Mouse (Mus musculus) thymus, adult 2 months (tissue): ENCODE data around the gene Zfp956. TPM values are rescaled to one million over a fixed set of nuclear protein-coding genes. Genes with fewer than 3 reads are reported as not detected.
"Not testable (repeated sequence)": the region's sequence is repeated elsewhere in the genome, so short reads cannot be mapped to it uniquely, and the experiment has no call there.

Experiments
- DNase-seq: peaks from one replicate; pipeline ENCODE4 v3.0.0; 2021
- H3K27ac ChIP-seq: fragments of 200-500 bp; 2 replicates; pipeline ENCODE4 v1.5.1; 2012; ENCODE audit warnings: low read length, control low read depth; ENCODE audit not compliant: control insufficient read depth, insufficient read depth
- H3K27me3 ChIP-seq: fragments of 200-500 bp; 2 replicates; pipeline ENCODE4 v1.6.1; 2012; ENCODE audit warnings: mild to moderate bottlenecking, low read length, moderate library complexity, mixed read lengths; ENCODE audit not compliant: control insufficient read depth, insufficient read depth
- H3K36me3 ChIP-seq: fragments of 200-500 bp; 2 replicates; pipeline ENCODE4 v1.6.1; 2012; ENCODE audit warnings: mild to moderate bottlenecking, low read length, moderate library complexity; ENCODE audit not compliant: control insufficient read depth, insufficient read depth
- H3K4me1 ChIP-seq: fragments of 200-500 bp; replicated peaks from 2 replicates; pipeline ENCODE4 v1.6.1; 2012; ENCODE audit warnings: low read length; ENCODE audit not compliant: control insufficient read depth, insufficient read depth
- H3K4me3 ChIP-seq: fragments of 200-500 bp; 2 replicates; pipeline ENCODE4 v1.5.1; 2012; ENCODE audit warnings: mild to moderate bottlenecking, low read length, control low read depth, moderate library complexity; ENCODE audit not compliant: control insufficient read depth, insufficient read depth
- CTCF ChIP-seq: fragments of 200-500 bp; IDR thresholded peaks from 2 replicates; pipeline ENCODE4 v1.5.1; 2012; ENCODE audit warnings: mild to moderate bottlenecking, control low read depth, low read length, moderate library complexity, borderline replicate concordance; ENCODE audit not compliant: control insufficient read depth, poor library complexity, insufficient read depth; ENCODE audit errors: extremely low read depth
- POLR2A ChIP-seq: fragments of 200-500 bp; IDR thresholded peaks from 2 replicates; pipeline ENCODE4 v1.6.1; 2012; ENCODE audit warnings: mild to moderate bottlenecking, low read length, control low read depth, moderate library complexity; ENCODE audit not compliant: control insufficient read depth, poor library complexity, insufficient read depth; ENCODE audit errors: extremely low read depth
- WGBS: fragments of 180-500 bp; shearing (Covaris S2); methylation state at CpG from one replicate; pipeline ENCODE4 v1.1.7; 2018; 5-methylcytosine and 5-hydroxymethylcytosine counted together
- polyA plus RNA-seq: library from polyadenylated mRNA; depleted of rRNA; stranded (reverse); fragments of >200 nt; gene quantifications from 2 replicates; pipeline ENCODE4 v1.2.3, GENCODE M21; 2012; rRNA removed

Zfp956 gene
- polyA plus RNA-seq, 1 experiment, result 38.4 TPM

GRCm38 (mm10) chr6:47963051-47963450 is 9.9 kb downstream of the Zfp956 start:
- TF ChIP-seq CTCF (no peak), POLR2A (no peak)
- Histone ChIP-seq H3K4me1 (no peaks in the 10 kb centered on the region), H3K27me3 (no peaks in the 10 kb centered on the region), H3K27ac (no peak overlapping the region), H3K4me3 (no peak overlapping the region), H3K36me3 (peaks cover 36% of the 10 kb centered on the region)
- no peak for DNase-seq
- WGBS, result 94% methylated on average over 7 of the region's 7 CpGs

DNA sequence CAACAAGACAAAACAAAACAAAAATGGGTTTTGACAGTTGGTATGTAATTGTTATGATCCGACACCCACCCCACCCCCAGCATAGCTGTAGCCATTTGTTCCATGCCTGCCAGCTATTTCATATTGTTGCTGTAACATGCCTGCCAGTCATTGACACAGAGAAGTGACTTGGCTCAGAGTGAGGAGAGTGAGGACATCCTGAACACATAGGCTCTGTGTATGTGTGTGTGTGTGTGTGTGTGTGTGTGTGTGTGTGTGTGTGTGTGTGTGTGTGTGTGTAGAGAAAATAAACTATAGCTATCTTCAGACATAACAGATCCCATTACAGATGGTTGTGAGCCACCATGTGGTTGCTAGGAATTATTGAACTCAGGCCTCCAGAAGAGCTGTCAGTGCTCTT is 15.0 kb downstream of the Zfp956 start:
- H3K4me1 ChIP-seq, DNase-seq, H3K27ac ChIP-seq, H3K27me3 ChIP-seq, H3K4me3 ChIP-seq: not testable (repeated sequence)
- 100% methylated on average over 1 of the region's 1 CpGs for WGBS
- peaks cover 16% of the 10 kb centered on the region for H3K36me3 ChIP-seq

DNA sequence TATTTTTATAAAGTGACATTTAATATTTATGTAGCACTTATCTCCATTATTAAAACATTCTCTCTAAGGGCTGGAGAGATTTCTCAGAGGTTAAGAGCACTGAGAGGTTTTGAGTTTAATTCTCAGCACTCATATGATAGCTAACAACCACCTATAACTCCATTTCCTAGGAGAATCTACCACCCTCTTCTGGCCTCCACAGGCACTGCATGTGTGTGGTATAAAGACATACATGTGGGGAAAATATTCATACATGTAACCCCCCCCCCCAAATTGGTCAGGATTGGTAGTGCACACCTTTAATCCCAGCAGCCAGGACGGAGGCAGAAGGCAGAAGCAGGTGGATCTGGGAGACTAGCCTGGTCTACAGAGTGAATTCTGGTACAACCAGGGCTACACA is 21.4 kb downstream of the Zfp956 start:
- no peak for TF ChIP-seq POLR2A
- no peak for TF ChIP-seq CTCF
- Histone ChIP-seq H3K27ac (no peak overlapping the region), H3K4me3 (no peak overlapping the region), H3K27me3 (no peaks in the 10 kb centered on the region), H3K36me3 (no peaks in the 10 kb centered on the region), H3K4me1 (no peaks in the 10 kb centered on the region)
- WGBS, result 93% methylated on average over 1 of the region's 1 CpGs
- DNase-seq, result peak; percentile 32

DNA sequence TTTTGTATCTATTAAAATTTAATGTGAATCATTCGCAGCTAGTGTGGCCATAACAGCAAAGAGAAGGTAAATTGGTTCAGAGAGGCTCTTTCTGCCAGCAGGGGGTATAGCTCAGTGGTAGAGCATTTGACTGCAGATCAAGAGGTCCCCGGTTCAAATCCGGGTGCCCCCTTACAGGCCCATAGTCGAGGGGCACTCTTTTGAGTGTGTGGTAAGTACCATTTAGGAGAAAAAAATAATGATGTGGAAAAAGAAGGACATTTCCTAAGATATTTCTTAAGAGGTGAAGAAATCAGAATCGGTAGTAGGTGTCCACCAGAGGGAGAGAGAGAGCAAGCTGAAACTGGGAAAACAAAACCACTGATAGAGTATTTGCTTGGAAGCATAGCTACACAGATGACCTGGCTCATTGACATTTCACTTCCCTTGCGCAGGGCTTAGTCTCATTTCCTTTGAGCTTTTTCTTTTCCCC is 25.7 kb downstream of the Zfp956 start:
- peak; percentile 72 for DNase-seq

GRCm38 (mm10) chr6:47983936-47984335 is 30.7 kb downstream of the Zfp956 start:
- Histone ChIP-seq H3K4me3 (no peak overlapping the region), H3K4me1 (no peaks in the 10 kb centered on the region), H3K36me3 (no peaks in the 10 kb centered on the region), H3K27me3 (no peaks in the 10 kb centered on the region), H3K27ac (no peak overlapping the region)
- no peak for DNase-seq
- 34% methylated on average over 2 of the region's 2 CpGs for WGBS
- no peak for TF ChIP-seq CTCF

More for the DNA sequence above, 25.7 kb downstream of the Zfp956 start:
- no peaks in the 10 kb centered on the region for H3K36me3 ChIP-seq
- H3K27ac ChIP-seq, result no peak overlapping the region
- no peaks in the 10 kb centered on the region for H3K4me1 ChIP-seq
- TF ChIP-seq CTCF (no peak), POLR2A (no peak)
- no peak overlapping the region for H3K4me3 ChIP-seq
- 17% methylated on average over 6 of the region's 6 CpGs for WGBS
- H3K27me3 ChIP-seq, result no peaks in the 10 kb centered on the region

- Histone ChIP-seq H3K27me3 (no peaks in the 10 kb centered on the region), H3K4me3 (no peak overlapping the region), H3K36me3 (no peaks in the 10 kb centered on the region), H3K27ac (no peak overlapping the region), H3K4me1 (no peaks in the 10 kb centered on the region)
- TF ChIP-seq CTCF (no peak), POLR2A (no peak)
- no peak for DNase-seq
- WGBS, result 97% methylated on average over 9 of the region's 9 CpGs
These were observed 42.5 kb downstream of the Zfp956 start for GRCm38 (mm10) chr6:47995661-47996060.

DNA sequence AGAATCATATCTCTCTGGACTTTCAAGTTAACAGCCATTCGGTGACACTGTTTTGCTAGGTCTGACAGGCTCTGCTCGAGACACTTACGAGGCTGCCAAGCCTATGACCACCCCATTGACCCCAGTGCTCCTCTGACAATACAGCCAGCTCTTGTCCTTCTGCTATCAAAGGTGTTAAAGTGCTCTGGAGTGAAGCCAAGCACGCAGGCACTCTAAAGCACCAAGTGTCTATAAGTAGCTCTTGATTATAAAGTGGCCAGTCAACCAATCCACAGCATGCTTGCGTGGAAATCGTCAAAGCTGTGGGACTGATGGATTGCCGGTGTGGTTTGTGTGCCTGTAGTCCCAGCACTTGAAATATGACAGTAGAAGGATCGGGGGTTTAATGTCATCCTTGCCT is 57.5 kb downstream of the Zfp956 start:
- H3K27me3 ChIP-seq, result no peaks in the 10 kb centered on the region
- DNase-seq, result no peak
- H3K4me1 ChIP-seq, result 0 out of 2 replicates have a peak, but pooled peaks cover under 1% of the 10 kb centered on the region
- no peak overlapping the region for H3K27ac ChIP-seq
- 83% methylated on average over 8 of the region's 8 CpGs for WGBS
- H3K4me3 ChIP-seq, result no peak overlapping the region
- no peaks in the 10 kb centered on the region for H3K36me3 ChIP-seq
- TF ChIP-seq CTCF, result no peak
- TF ChIP-seq POLR2A, result no peak

Other genes with a start within 250 kb of the Zfp956 start
- gene Pdia4, start 140.0 kb upstream of the Zfp956 start, polyA plus RNA-seq, result 24.7 and 25.4 TPM in 2 replicates
- 0.24 and 0.31 TPM in 2 replicates for gene Zfp786, start 122.5 kb upstream of the Zfp956 start, polyA plus RNA-seq
- 26.5 and 32.0 TPM in 2 replicates for gene Zfp398, start 117.7 kb upstream of the Zfp956 start, polyA plus RNA-seq
- 13.8 and 15.0 TPM in 2 replicates for gene Zfp282, start 76.2 kb upstream of the Zfp956 start, polyA plus RNA-seq
- 25.3 and 26.4 TPM in 2 replicates for gene Zfp212, start 32.9 kb upstream of the Zfp956 start, polyA plus RNA-seq
- gene Zfp777, start 95.5 kb downstream of the Zfp956 start, polyA plus RNA-seq, result 43.5 and 45.5 TPM in 2 replicates
- 52.5 and 52.7 TPM in 2 replicates for gene Zfp746, start 133.2 kb downstream of the Zfp956 start, polyA plus RNA-seq